Mouse (Mus musculus): Measurements from ENCODE around the gene Hic2. TPM values are rescaled to one million over a fixed set of nuclear protein-coding genes. Genes with fewer than 3 reads are reported as not detected.

The Hic2 gene
- polyA plus RNA-seq (2015; fragmentation: Nextera tagmentation; extraction: Ambion mirVana), result 0.69 and 0.85 TPM in 2 replicates

GRCm38 (mm10) chr16:17232794-17233701 lies at the start of gene Hic2:
TSS of gene Hic2 (plus strand) at chr16:17233572.

GRCm38 (mm10) chr16:17202549-17202948 lies 30.8 kb upstream of the Hic2 start, which contains the start of gene Ube2l3:
TSS of gene Ube2l3 (minus strand) at chr16:17202649.

GRCm38 (mm10) chr16:17208389-17209361 lies 24.7 kb upstream of the Hic2 start, which contains the start of gene Rimbp3:
TSS of gene Rimbp3 (plus strand) at chr16:17208603.

GRCm38 (mm10) chr16:17275721-17276120 lies 42.3 kb downstream of the Hic2 start, which contains the start of gene Tmem191c:
TSS of gene Tmem191c (plus strand) at chr16:17276077.

Other genes starting within 250 kb of the Hic2 start
- 2.8 and 3.9 TPM in 2 replicates for gene Ypel1, start 163.9 kb upstream of the Hic2 start, polyA plus RNA-seq (2015; fragmentation: Nextera tagmentation; extraction: Ambion mirVana)
- 61.7 and 73.1 TPM in 2 replicates for gene Ppil2, start 122.3 kb upstream of the Hic2 start, polyA plus RNA-seq (2015; fragmentation: Nextera tagmentation; extraction: Ambion mirVana)
- 19.2 and 20.5 TPM in 2 replicates for gene 2610318N02Rik, start 108.4 kb upstream of the Hic2 start, polyA plus RNA-seq (2015; fragmentation: Nextera tagmentation; extraction: Ambion mirVana)
- 39.0 and 43.5 TPM in 2 replicates for gene Sdf2l1, start 101.2 kb upstream of the Hic2 start, polyA plus RNA-seq (2015; fragmentation: Nextera tagmentation; extraction: Ambion mirVana)
- gene Ydjc, start 89.0 kb upstream of the Hic2 start, polyA plus RNA-seq (2015; fragmentation: Nextera tagmentation; extraction: Ambion mirVana), result 16.6 and 18.1 TPM in 2 replicates
- gene Ccdc116, start 86.3 kb upstream of the Hic2 start, polyA plus RNA-seq (2015; fragmentation: Nextera tagmentation; extraction: Ambion mirVana), result 0.64 and 0.76 TPM in 2 replicates
- gene Ube2l3, start 30.9 kb upstream of the Hic2 start, polyA plus RNA-seq (2015; fragmentation: Nextera tagmentation; extraction: Ambion mirVana), result 223 and 235 TPM in 2 replicates
- gene Rimbp3, start 25.0 kb upstream of the Hic2 start, polyA plus RNA-seq (2015; fragmentation: Nextera tagmentation; extraction: Ambion mirVana), result 0.07 and 0.11 TPM in 2 replicates
- 5.3 and 6.3 TPM in 2 replicates for gene Tmem191c, start 42.5 kb downstream of the Hic2 start, polyA plus RNA-seq (2015; fragmentation: Nextera tagmentation; extraction: Ambion mirVana)
- 0.20 and 0.22 TPM in 2 replicates for gene Serpind1, start 97.8 kb downstream of the Hic2 start, polyA plus RNA-seq (2015; fragmentation: Nextera tagmentation; extraction: Ambion mirVana)
- 8.5 and 10.5 TPM in 2 replicates for gene Snap29, start 172.4 kb downstream of the Hic2 start, polyA plus RNA-seq (2015; fragmentation: Nextera tagmentation; extraction: Ambion mirVana)
- 16.3 and 16.5 TPM in 2 replicates for gene Pi4ka, start 172.7 kb downstream of the Hic2 start, polyA plus RNA-seq (2015; fragmentation: Nextera tagmentation; extraction: Ambion mirVana)
- gene Crkl, start 218.4 kb downstream of the Hic2 start, polyA plus RNA-seq (2015; fragmentation: Nextera tagmentation; extraction: Ambion mirVana), result 26.2 and 31.2 TPM in 2 replicates